Mouse (Mus musculus) urinary bladder, adult 18-20 months (tissue): ENCODE results near the gene Ranbp10.
A peak's percentile ranks its signal among the peaks of the same experiment; 100 is the strongest.

Experiments
- DNase-seq, 2 experiments: peaks; one replicate each; pipeline ENCODE4 v3.0.0; 2022; ENCODE audit warnings: low spot score in 2 of 2, mixed read lengths in 2 of 2

Gene Ranbp10

DNA sequence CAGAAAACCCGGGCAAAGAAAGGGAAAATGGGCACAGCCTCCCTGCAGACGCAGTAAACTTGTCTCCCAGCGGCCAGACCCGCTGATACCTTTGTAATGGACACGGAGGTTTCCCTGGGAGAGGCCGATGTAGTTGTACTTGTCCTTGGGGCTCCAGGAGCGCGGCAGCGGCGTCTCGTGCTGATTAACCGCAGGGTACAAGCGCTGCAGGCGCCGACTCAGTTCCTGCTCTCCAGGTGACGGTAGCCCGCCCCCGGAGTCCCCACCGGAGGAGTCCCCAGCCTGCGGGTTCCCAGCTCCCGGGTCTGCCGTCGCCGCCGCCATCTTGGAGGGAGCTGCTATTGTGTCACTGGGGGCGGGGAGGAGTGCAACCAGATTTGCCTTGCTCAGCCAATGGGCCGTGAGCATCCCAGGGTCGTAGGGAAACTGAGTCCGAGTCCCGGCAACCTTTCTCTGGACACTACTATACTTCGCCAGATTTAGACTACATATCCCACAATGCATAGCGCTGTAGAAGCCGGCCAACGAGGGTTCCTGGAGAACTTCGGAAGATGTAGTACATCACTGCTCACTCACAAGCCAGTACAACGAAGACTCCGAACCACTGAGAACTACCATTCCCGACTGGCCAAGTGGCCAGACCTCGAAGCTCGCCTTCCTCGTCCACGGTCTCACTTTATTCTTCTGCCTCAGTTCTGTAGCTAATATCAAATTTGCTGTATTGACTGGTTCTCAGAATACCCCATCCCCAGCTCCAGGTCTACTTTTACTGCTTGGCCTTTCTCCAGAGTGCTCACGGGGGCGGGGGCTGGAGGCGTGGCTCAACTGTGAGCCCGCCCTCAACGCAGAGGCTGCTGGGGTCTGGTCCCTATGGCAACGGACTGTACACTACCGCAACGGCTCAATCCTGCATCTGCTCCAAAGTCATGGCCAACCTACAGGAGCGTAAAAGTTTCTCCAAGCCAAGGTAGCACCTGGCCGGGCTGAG is at the start of gene Ranbp10, which contains the start of gene Tsnaxip1:
Gene Ranbp10 (minus strand): TSS at position 490 of the 988 bp plus-strand sequence.
Gene Tsnaxip1 (plus strand): TSS at position 871 of the 988 bp plus-strand sequence.
- peak; percentile 90 to 95 for DNase-seq

DNA sequence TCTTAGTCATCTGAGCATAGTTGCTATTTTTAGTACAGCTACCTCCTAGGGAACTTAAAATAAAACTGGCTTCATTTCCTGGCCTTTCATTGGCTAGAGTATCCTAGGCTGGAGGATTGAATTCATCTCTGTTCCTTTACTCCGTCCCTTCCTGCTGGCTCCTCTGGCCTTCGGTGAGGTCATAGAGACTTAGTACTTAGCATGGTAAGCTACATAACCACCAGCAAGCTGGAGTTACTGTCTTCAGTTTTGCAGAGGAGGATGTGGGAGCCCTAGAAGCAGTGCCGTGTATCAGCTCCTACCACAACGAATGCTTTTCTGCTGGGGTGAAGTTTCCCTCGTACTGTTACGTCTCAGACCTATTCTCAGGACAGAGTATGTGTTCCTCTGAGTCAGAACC is 47.2 kb upstream of the Ranbp10 start:
- no peak for DNase-seq

DNA sequence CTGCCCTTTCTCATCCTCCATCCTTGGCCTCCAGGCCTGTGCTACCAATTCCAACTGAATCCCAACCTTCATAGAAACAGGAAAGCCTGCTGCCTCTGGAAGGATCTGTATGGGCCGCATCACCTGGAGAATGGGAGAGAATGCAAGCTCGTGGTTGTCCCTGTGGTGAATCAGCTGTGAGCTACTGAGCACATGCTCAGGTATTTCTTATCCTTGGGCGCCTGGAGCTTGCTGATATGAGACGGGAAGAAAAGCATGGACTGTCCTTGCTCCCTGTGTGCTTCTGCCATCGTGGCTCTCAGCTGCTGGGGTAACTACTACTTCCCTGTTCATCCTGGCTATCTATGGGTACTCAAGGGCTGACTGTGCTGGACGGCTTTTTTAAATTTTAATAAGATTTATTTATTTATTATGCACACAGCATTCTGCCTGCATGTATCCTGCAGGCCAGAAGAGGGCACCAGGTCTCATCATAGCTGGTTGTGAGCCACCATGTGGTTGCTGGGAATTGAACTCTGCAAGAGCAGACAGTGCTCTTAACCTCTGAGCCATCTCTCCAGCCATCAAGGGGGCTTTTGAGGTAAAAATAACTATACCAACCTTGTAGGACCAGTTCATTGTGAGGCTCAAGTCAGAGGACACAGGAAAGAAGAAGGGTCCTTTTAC is 39.3 kb upstream of the Ranbp10 start:
- DNase-seq, result no peak

DNA sequence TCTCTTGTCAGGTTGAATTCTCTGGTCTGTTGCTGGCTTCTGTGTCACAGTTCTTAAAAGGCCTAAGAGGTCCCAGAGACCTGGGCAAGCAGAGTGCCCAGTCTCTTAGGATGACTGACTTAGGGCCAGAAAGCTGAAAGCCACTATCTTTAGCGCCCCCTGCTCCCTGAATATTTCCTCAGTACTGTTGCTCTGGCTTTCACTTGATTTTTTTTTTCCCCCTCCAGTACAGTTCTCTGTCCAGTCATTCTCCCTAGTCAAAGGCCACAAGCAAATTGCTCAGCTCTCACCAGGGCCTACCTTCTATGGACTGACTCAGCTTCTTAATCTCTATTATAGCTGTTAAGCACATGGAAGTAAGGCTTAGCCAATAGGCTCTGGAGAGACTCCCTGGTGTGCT is 34.8 kb upstream of the Ranbp10 start:
- no peak for DNase-seq

DNA sequence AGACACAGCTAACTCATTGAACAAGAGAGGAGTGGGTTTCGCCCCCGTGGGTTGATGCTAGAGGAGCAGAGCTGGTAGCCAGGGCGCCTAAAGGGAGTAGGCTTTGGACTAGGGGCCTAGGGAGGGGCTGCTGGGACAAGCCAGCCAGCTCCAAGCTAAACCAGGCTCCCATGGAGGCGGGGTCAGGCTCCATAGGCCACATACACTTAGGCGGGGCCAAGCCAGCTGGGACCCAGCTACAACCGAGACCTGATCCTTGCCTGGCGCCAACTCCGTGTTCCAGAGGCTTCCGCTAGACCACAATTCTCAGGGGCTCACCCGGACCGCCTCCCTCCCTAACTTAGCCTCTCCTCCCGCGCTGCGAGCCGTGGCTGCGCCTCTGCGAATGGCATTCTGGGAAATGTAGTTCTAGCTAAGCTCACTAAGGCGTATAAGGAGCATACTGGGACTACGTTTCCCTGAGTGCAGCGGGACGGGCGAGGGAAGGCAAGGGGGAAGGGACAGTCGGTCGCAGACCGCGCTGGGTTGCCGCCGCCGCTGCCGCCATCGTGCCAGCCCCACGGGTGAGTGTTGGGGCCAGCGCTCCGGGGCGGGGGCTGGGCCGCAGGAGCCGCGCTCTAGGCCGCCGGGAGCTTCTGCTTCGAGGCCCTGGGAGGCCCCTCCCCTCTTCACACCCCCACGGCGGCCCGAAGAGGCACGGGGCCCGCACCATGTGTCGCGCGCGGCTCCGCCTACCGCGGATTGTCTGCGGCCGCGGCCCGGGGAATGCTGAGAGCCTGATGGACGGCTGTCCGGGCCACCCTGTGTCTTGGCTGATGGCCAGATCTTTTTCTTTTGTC is 33.2 kb upstream of the Ranbp10 start, which contains the start of gene Nutf2:
Gene Nutf2 (plus strand): TSS at position 438 of the 839 bp plus-strand sequence.
- peak; percentile 81 to 96 for DNase-seq

DNA sequence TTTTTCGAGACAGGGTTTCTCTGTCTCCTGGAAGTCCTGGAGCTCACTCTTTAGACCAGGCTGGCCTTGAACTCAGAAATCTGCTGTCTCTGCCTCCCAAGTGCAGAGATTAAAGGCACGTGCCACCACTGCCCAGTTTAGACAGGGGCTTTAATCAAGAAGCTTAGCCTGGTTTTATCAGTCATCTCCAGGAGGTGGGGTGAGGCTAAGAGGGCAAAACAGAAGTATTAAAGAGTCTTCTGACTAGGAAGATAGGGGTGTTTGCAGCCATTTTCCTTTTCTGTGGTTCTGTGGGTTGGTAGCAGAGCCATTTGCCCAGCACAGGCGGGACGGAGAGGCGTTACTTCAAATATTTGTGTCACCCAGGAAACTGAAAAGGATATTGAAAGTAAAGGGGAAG is 32.2 kb upstream of the Ranbp10 start:
- no peak for DNase-seq

DNA sequence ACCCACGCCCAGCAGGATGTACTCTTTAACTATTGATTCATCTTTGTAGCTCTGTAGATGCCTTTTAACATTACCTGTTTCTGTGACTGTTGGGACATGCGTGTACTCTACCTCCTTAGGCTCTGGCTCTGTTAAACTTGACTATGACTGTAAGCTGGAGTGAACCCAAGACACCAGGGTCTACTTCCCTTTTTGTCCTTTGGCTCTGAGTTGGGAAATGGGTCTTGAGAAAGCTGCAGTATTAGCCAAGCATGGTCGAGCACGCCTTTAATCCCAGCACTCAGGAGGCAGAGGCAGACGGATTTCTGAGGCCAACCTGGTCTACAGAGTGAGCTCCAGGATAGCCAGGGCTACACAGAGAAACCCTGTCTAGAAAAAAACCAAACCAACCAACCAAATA is 31.3 kb upstream of the Ranbp10 start:
- no peak for DNase-seq

DNA sequence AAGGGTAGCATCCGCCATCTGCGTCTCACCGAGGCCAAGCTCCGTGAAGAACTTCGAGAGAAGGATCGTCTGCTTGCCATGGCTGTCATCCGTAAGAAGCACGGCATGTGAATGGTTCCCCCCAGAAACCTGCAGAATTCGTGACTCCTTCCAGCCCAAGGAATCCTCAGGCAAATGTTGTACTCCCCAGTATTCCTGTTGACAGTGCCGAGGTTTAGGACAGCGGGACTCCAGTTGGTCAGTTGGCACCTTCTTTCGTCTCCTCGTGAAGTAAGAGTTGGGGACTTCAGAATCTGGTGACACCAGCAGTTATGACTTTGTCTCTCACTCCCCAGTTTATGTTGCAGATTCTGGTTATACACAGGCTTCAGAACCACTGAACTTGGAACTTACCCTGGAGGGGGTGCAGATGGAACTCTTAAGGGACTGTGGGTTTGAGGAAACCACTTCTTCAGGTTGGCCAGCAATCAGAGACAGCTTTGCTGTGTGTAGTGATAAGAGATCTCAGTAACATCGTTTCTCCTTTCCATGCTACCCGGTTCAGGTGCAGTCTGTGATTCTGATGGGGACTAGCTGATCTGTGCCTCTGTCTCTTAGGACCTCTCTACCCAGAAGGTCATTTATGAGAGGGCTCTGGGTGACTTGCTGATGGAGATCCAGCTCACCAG is 29.2 kb upstream of the Ranbp10 start:
- no peak for DNase-seq

DNA sequence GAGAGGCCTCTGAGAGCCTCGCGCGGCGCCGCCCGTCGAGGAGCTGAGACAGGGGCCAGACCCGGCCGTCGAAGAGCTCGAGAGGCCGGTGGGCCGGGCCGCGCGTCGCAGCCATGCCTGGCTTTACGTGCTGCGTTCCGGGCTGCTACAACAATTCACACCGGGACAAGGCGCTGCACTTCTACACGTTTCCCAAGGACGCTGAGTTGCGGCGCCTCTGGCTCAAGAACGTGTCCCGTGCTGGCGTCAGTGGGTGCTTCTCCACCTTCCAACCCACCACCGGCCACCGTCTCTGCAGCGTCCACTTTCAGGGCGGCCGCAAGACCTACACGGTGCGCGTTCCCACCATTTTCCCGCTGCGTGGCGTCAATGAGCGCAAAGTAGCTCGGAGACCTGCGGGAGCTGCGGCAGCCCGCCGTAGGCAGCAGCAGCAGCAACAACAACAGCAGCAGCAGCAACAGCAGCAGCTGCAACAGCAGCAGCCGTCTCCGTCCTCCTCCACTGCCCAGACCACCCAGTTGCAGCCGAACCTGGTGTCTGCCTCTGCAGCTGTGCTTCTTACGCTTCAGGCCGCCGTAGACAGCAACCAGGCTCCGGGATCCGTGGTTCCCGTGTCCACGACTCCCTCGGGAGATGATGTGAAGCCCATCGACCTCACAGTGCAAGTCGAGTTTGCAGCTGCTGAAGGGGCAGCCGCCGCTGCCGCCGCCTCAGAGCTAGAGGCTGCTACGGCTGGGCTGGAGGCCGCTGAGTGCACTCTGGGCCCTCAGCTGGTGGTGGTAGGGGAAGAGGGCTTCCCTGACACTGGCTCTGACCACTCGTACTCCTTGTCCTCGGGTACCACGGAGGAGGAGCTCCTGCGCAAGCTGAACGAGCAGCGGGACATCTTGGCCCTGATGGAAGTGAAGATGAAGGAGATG is 28.4 kb upstream of the Ranbp10 start:
- peak in 1 of 2 experiments; percentile 27 for DNase-seq

DNA sequence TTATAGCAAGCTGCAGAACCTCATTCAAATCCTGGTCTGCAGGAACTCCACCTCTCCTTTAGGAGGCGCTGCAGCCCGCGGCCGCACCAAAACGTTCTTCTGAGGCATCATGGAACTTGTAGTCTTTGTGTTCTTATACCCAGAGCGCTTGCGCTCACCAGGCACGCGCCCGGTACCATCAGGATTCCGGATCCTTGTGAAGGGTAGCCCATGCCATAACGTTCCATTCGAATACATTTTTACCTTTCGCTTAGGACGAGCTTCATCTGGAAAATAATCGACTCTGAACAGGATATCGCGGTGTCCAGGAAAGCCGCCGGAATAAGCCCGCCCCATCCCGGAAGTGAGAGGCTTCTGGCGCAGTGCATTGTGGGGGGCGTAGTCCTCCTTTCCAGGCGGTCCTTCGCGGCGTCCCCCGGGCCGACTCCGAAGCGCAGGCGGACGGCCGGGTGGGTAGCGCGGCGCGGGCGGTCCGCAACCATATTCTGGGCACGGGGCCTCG is 27.6 kb upstream of the Ranbp10 start, which contains the start of gene Thap11:
Gene Thap11 (plus strand): TSS at position 418 of the 502 bp plus-strand sequence.
- DNase-seq, result peak; percentile 86 to 92

DNA sequence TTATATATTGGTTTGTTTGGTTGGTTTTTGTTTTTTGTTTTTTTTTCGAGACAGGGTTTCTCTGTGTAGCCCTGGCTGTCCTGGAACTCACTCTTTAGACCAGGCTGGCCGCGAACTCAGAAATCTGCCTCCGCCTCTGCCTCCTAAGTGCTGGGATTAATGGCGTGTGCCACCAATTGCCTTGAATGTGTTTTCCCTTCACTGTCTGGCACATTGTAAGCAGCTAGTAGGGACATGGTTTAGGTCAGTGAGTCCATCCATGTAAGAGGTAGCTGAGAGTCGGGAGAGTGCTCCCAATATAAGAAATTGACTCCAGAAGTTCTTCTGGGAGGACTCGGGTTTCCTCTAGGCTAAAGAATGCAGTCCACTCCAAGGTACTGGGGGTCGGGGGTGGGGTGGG is 27.2 kb upstream of the Ranbp10 start:
- DNase-seq, result no peak

DNA sequence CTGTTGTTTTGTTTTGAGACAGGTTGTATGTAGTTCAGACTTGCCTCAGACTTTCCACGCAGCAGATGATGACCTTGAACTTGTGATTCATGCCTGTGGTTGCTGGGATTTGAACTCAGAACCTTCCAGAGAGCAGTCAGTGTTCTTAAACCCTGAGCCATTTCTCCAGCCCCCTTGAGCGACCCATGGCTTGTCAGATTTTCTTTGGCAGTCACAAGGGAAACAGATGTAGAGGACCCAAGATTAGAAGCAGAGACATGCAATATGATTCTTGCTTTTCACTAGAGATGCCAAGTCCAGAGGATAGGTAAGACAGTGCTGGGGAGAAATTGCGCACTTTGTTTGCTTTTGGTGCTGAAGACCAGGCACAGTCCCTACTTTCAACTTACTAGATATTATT is 26.0 kb upstream of the Ranbp10 start, which contains the start of gene Cenpt:
Gene Cenpt (minus strand): TSS at position 101 of the 400 bp plus-strand sequence.
- no peak for DNase-seq

DNA sequence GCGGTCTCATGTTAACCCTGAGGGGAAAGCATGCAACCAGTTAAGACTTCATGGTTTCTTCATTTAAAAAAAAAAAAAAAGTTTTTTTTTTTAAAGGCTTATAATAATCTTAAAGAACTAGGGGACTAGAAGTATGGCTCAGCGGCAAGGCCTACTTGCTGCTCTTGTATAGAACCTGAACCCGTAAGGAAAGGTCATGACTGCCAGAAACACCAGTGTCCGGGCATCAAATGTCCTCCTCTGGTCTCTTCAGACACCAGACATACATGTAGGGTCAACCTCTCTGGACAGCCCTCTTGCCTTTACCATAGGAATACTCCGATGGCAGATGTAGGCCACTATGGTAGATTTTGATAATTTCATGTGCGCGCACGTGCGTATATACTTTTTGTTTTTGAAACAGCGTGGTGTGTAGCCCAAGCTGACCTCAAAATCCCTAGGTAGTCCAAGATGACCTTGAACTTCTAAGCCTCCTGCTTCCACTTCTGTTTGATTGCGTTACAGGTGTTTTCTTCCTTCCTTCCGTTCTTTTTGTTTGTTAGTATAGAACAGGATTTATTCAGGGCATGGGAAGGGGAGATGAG is 25.1 kb upstream of the Ranbp10 start:
- no peak for DNase-seq

DNA sequence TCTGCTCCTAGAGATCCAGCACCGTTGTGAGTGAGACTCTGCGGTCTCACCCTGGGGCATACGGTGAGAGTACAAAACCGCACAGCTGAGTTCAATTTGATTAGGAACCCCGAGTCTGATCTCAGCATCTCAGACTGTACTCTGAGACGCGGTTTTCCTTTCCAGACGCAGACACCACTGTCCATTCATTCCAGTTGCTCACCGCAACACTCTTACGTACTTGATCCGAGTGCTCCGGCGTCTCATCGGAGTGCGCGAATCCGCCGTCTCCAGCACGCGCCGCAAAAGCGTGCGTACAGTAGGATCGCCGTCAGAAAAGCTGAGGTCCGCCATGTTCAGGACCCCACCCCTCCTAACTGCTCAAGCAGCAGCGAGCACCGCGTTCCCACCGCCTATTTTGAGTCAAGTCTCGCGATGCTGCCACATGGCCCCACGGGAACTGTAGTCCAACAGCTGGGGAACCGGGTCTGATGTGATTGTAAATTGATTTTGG is 24.5 kb upstream of the Ranbp10 start:
- peak; percentile 80 to 88 for DNase-seq

DNA sequence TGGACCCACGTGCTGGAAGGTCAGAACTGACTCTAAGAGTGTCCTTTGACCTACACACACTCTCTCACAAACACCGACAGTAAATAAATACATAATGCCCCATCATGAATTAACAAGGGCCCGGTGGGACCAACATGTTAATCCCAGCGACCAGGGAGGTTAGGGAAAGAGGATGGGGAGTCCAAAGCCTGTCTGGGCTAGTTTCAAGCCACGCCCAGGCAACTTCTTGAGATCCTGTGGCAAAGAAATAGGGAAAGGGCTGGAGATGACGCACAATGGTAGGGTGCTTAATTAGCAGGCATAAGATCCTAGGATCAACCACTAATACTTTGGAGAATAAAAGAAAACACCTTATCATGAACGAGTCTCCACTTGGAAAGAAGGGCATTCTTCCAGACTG is 23.5 kb upstream of the Ranbp10 start:
- no peak for DNase-seq

DNA sequence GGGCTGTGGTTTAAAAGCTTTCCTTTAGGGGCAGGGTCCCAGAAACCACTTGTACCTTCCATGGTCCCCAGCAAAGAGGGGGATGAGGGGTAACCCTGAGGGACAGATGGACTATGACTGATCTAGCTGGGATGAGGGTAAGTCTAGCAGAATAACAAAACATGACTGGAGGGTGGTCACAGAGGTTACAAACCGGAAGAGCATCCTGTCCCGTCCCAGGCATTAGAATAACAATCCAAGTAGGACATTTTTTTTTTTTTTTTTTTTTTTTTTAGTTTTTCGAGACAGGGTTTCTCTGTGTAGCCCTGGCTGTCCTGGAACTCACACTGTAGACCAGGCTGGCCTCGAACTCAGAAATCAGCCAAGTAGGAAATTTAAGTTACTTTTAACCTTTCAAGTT is 22.9 kb upstream of the Ranbp10 start:
- DNase-seq, result no peak

DNA sequence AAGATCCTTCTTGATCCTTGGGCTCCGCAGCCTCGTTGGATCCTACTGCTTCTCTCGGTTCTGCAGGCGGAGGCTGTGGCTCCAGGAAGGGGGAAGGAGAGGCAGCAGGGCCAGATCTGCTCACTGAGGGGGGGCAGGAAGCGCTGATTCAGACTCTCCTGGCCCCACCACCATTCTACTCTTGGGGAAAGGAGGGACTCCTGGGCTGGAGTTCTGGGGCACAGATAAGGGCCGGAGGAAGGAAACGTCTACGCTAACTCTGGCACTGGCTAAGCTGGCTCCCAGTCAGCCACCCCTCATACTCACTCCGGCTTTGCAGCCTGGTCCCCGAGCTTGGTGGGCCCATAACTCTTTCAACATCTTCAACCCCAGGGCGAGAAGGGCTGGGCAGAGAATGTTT is 19.5 kb upstream of the Ranbp10 start:
- DNase-seq, result no peak

DNA sequence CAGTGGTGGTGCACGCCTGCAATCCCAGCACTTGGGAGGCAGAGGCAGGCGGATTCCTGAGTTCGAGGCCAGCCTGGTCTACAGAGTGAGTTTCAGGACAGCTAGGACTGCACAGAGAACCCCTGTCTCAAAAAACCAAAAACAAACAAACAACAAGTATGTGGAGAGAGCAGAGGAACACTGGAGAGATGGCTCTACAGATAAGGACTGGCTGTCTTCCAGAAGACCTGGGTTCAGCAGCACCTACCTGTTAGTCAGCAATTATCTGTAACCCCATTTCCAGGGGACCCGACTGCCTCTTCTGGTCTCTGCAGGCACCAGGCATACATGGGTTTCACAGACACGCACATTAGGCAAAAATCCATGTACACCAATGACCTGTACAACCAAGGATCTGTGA is 12.1 kb upstream of the Ranbp10 start:
- no peak for DNase-seq

DNA sequence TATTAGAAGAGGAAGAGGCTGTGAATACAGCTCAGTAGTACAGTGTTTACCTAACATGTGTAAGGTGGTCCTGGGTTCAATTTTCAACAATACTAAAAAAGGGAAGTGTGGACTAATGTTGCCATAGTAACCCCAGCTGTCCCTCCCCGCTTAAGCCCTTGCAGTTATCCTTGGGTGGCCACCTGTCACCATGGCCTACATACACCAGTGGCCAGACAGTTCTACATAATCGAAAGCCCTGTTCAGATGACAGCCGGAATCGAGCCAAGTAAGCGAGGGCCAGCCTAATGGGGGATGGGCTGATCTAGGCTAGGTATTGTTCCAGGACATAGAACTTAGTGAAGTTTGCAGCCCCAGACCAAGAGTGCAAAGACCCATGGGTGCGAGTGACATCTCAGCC is 9.8 kb upstream of the Ranbp10 start:
- DNase-seq, result no peak
